Mouse (Mus musculus): ENCODE measurements around the gene Pibf1.

- TF ChIP-seq GATA1 (IDR thresholded peaks at IDR 0.05; ENCODE audit: low read length) (no peak), TAL1 (IDR thresholded peaks at IDR 0.05; ENCODE audit: low read length) (no peak)
These were observed 38.6 kb upstream of the Pibf1 start for GRCm38 (mm10) chr14:99060616-99061015.

Data from erythroblast, embryonic 14.5 days (primary cell).